Mouse (Mus musculus) heart, adult 2 months (tissue): ENCODE data around the gene Lmbr1l.

Experiments used
- CTCF ChIP-seq: fragments of 200-600 bp; IDR thresholded peaks from 2 replicates; pipeline ENCODE4 v1.8.1; 2022; ENCODE audit warnings: antibody characterized with exemption, mild to moderate bottlenecking, moderate library complexity
- POLR2A ChIP-seq: fragments of 200-500 bp; IDR thresholded peaks from 2 replicates; pipeline ENCODE4 v1.6.1; 2011; ENCODE audit warnings: mild to moderate bottlenecking, low read depth, low read length, control low read depth; ENCODE audit not compliant: insufficient read depth

GRCm38 (mm10) chr15:98869342-98870178 is 48.5 kb downstream of the Lmbr1l start:
- no peak for TF ChIP-seq POLR2A
- TF ChIP-seq CTCF = no peak
